Mouse (Mus musculus) spleen, embryonic (tissue): ENCODE results near the gene Cars2.
"Not testable (repeated sequence)": the region's sequence is repeated elsewhere in the genome, so short reads cannot be mapped to it uniquely, and the experiment has no call there.

Source experiments
- CTCF ChIA-PET: fragments of 350-600 bp; sonication (Branson Sonifier 250); formaldehyde crosslinking; loops from one replicate; lab custom pipeline; 2022; lab: Charles Lee

Gene Cars2

DNA sequence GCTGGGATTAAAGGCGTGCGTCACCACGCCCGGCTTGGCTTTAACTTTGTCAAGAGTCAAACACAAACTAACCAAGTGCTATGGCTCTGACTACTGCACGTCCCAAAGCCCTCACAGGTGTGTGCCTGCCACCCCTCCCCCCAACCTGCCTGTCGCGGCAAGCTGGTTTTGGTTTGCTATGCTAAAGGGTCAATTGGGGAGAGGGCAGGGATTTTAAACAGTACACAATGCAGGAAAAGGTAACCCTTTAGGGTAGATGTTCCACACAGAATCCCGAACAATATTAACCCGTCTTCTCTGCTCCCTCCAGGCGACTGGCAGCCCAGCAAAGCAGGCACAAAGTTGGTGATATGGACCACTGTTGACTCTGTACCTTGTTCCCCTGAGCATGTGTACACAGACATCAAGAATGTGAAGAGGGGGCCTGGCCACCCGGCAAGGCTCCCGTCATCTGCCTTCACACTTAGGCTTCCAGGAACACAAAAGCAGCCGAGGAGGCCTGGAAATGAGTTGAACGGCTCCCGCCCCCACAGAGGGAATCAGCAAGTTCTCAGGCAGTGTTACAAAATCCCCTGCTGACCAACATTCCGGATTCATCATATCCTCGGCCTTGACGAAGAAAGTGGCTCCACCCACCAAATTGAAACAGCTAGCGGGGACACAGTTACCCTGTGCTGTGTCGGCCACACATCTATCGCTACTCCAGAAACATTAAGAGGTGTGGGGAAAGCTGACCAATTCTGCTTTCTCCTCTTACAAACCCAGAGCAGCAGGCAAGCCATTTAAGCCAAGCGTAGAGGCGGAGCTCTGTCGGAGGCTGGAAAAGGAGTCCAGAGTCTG lies 74.0 kb downstream of the Cars2 start:
- CTCF ChIA-PET, result no interaction called here

DNA sequence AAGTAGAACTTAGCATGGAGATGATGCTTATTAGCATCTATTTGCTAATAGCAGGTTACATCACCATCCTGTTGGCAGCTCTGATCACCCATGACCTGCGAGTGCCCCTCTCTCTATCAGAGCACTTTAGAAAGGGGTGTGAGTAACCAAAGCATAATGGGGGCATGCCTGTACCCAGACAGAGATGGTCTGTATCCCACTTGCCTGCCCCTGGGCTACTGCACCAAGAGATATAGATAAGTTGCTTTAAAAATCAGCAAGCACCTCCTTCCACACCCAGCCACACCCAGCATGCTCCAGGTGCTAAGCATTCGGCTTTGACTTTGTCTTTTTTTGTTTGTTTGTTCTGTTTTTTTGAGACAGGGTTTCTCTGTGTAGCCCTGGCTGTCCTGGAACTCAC lies 74.7 kb downstream of the Cars2 start:
- CTCF ChIA-PET, result no interaction called here

DNA sequence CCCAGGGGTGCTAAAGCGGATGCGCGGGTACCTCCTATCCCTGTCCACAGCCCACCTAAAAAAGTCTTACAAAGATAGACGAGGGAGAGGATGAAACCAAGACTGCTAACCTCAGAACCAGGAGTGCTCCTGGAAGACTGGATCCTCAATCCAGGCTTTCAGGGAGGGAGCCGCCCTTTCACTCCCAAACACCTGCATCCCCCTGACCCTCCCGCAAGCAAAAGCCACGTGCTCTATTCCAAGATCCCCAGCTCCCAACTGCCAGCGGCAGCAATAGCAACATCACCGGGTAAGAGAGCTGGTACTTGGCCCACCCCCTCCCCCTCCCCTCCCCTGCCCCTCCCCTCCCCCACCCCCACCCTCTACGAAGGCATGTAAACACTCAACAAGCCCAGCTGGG lies 75.2 kb downstream of the Cars2 start:
- CTCF ChIA-PET, result no interaction called here

DNA sequence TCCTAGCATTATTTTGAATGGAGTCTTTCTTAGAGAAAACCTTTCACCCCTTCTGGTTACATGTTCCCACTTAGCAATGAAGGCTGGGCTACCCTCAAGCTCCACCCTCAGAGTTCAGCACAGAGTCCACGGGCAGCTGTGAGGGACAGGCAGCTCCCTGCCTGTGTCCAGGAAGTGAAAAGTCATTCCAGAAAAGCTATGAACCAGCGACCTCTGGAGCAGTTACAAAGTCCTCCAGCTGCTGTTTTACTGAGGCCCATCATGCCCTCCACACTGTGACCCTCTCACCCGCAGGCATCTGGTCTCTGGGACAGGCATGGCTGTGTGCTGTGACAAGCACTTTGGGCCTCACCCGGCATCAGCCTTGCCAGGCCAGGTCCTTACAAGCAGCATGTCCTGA lies 77.5 kb downstream of the Cars2 start:
- CTCF ChIA-PET, result no interaction called here

DNA sequence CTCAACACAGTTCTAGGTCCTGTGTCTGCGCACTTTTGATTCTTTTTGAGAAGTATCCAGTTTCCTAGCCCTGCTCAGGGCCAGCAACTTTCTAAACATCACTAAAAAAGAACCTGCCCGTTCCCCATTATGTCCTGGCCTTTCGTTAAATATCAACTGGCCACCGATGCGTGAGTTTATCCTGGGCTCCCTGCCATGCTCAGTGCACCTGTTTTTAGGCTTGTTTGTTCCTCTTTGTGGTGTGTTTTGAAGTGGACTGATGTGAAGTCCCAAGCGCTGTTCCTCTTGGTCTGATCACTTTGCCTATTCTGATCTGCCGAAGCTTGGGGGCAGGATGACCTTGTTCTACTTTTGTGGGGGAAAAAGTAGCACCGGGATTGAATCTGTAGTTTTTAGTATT lies 79.3 kb downstream of the Cars2 start:
- CTCF ChIA-PET, result no interaction called here

DNA sequence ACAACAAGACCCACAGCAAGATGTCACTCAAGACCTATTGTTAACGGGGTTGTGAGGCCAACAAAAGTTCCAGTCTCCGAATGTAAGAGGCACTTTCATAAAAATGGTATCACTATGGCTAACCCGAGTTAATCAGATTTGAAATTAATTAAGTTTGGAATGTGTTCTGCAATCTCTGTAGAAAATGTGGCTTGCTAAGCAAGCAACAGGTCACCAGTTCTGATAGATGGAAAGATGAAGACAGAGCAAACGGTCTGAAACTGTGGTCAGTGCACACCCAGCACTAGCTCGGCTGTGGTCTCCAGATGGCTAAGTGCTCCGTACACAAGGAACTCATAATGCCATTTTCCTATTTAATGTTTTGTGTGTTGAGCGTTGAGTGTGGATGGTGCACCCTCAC lies 79.9 kb downstream of the Cars2 start:
- CTCF ChIA-PET, result no interaction called here

DNA sequence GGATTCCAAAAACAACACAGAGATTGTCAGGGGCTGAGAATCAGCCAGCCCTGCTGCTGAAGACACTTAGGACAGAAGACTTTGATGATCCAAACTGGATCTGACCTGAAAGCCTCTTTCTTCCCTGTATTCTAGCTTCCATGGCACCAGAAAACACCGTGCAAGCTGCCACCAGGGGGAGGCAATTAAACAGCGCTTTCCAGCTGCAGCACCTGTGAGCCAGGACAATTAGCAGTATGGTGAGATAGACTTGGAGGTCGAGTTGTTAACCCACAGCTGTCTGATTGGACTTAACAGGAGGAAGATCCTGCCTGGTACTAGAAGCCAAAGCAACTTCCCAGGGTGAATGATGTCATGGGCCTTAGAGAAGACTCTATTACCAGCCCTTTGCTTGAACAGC lies 81.5 kb downstream of the Cars2 start:
- CTCF ChIA-PET, result no interaction called here

DNA sequence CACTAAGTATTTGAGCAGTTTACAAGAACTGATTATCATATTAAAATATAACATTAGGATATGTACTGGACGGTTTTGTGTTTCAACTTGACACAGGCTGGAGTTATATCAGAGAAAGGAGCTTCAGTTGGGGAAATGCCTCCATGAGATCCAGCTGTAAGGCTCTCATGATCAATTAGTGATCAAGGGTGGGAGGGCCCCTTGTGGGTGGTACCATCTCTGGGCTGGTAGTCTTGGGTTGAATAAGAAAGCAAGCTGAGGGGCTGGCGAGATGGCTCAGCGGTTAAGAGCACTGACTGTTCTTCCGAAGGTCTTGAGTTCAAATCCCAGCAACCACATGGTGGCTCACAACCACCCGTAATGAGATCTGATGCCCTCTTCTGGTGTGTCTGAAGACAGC lies 84.1 kb downstream of the Cars2 start:
- CTCF ChIA-PET, result not testable (repeated sequence)

DNA sequence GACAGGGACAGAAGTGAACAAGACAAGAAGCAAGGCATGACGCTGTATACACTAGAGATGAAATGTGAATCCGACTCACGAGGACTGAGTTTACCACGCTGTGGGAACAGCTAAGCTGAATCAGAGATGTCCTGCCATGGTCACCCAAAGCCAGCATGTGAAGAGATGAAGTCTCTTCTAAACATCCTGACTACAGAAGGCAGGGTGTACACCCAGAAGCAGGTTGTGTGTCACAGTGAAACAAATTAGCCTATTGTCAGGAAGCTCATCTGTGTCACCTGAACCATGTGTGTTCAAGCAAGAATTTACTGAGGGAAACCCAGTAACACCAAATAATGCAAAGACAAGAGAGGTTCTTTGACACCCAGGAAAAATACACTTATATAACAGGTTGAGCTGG lies 85.0 kb downstream of the Cars2 start:
- CTCF ChIA-PET, result interaction anchor here (0.5 kb wide), 1 partner anchor 408 kb away, joined by 3 read pairs; no protein-coding TSS in a partner anchor

DNA sequence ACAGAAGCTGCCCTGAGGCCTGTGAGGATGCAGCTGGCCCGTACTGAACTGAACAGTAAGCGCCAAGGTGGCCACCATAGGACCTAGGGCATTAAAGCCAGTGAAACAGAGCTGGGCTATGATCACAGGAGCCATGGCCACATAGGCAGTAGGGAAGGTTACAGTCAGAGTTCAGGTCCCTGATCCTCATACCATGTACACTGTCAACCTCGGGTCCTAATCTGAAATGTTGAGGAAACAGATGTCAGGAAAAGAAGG lies 85.9 kb downstream of the Cars2 start:
- CTCF ChIA-PET, result no interaction called here
